Mouse (Mus musculus) brain, adult 2 months (tissue): ENCODE results near the gene Dpp4.
A peak's percentile ranks its signal among the peaks of the same experiment; 100 is the strongest.

Source experiments
- DNase-seq: peaks from one replicate; pipeline ENCODE4 v3.0.0; 2011; ENCODE audit warnings: low read depth, low spot score

The Dpp4 gene

DNA sequence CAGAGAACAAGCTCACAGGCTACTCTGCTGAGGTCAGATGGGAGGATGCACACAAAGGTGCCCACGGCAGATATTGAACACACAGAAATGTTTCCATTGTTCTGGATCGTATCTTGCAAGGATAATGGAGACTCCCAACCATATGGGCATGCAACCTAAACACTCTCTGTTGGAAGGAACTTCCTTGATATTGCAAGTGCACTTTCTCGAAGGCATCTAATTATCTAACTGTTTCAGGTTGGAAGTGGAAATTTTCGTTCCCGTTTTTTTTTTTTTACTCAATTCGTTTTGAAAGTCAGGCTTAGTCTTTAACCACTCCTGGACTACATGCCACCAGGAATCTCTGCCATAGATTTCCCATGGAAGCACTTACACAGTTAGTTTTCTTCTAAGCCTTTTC, 51.2 kb downstream of the Dpp4 start:
- no peak for DNase-seq

DNA sequence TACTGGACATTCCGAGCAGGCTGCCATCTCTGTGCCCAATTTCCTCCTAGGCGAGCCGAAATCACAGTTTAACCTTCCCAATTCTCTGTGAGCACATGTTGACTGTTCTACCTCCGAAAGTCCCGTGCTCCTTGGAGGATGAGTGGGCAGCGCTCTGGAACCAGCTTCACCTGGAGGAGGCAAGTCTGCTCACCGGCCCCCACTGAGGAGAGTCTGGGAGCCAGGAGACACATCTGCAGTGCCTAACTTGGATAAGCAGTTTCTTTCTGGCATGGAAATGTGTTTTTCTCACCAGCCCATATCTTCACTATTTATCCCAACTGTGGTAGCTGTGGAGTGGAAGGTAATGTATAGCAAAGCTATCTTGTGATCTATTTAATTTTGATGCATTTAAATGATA, 54.8 kb downstream of the Dpp4 start:
- DNase-seq = peak; percentile 76

- no peak for DNase-seq
Observed at GRCm38 (mm10) chr2:62356606-62357005, 55.4 kb downstream of the Dpp4 start.

DNA sequence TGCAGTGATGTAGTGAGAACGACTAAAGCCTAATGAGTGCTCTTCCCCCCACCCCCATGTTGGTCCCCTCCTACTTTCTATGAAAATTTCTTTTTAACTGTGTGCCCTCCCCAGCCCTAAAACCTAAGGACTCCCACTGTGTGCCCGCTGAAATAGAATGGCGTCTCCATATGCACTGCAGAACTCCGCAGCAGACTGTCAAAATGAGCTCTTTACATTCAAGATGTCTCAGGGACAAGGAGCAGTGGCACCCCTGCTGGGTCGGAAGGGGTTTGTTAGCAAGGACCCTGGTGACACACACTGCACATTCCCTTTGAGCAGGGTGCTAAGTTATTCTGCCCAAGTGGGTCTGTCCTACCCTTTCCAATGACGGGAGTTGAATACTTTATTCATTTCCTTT, 56.3 kb downstream of the Dpp4 start:
- no peak for DNase-seq

- no peak for DNase-seq
Observed at GRCm38 (mm10) chr2:62352035-62352434, 60.0 kb downstream of the Dpp4 start.

DNA sequence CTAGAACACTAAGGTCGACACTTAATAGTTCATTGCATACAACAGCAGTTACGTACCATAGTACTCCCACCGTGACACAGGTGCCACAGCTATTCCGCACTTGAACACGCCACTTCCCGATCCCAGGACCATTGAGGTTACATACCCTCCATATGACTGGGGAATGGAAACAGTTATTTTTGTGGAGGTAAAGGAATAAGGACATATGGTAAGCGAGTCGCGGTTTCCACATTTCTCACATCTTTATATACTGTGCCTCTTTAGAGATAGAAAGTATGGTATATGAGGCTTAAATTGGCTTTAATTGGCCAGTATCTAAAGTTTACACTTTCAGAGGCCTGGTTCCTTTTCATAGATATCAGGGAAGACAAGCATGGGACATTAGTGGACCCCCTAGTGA, 64.3 kb downstream of the Dpp4 start:
- DNase-seq = no peak

GRCm38 (mm10) chr2:62346771-62347170, 65.3 kb downstream of the Dpp4 start:
- no peak for DNase-seq

GRCm38 (mm10) chr2:62344367-62344766, 67.7 kb downstream of the Dpp4 start:
- DNase-seq = no peak

DNA sequence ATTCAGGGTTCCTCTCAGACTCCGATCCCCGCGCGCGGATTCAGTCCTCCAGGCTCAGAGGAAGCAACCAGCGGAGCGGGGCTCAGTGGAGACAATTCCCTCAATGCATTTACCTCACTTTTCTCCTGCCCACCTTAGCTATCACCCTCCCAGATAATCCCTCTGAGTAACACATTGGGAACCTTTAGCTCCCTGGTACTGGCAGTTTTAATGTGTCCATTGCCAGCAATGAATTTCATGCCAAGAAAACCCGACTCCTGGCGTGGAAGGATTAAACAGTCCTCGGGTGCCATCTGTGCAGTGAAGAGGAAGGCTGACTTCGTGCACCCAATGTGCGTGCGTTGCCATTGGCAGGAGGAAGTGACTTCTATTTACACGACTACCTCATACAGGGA, 70.3 kb downstream of the Dpp4 start:
- DNase-seq = peak; percentile 85

DNA sequence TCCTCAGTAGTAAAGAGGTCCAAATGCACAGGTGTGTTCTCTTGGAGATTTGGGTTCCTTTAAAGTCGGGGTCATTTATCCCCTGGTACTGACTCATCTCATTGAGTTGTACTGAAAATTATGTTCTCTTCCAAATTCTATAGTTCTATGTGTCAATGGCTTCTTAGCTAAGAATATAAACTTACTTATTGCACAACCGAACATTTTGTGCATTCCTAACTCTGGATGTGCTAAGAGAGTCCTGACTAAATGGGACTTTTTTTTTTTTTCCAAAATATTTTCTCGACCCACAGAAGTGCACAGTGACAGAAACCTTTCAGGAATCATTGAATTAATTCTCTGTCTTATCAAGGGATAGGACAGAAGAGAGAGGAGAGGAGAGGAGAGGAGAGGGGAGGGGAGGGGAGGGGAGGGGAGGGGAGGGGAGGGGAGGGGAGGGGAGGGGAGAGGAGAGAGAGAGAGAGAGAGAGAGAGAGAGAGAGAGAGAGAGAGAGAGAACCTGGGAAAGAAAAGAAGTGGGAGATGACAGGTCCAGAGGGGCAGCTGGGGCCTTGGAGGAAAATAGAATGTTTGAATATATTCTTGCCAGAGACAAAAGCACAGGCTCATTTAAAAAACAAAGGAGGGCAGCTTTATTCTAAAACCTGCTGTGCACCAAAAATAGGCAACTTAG, 70.8 kb downstream of the Dpp4 start:
- DNase-seq = no peak

GRCm38 (mm10) chr2:62339222-62339944, 72.6 kb downstream of the Dpp4 start:
- peak; percentile 63 for DNase-seq

DNA sequence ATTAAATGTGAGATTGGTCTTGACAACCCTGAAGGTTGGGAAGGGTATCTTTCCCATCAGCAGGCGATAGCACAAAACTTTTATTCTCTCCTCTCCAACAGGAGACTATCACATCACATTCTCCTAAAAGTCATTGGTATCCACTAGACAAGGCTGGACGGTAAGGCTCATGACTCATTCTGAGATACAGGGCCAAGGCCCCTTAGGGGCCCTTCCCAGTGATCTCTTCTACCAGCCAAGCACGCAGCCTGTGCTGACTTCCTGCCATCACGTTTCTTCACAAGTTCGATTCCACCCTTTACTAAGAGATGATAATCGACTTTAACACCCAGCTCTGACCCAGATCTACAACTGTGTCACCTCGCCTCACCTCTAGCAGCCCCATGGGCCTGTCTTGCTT, 74.9 kb downstream of the Dpp4 start:
- DNase-seq = no peak

DNA sequence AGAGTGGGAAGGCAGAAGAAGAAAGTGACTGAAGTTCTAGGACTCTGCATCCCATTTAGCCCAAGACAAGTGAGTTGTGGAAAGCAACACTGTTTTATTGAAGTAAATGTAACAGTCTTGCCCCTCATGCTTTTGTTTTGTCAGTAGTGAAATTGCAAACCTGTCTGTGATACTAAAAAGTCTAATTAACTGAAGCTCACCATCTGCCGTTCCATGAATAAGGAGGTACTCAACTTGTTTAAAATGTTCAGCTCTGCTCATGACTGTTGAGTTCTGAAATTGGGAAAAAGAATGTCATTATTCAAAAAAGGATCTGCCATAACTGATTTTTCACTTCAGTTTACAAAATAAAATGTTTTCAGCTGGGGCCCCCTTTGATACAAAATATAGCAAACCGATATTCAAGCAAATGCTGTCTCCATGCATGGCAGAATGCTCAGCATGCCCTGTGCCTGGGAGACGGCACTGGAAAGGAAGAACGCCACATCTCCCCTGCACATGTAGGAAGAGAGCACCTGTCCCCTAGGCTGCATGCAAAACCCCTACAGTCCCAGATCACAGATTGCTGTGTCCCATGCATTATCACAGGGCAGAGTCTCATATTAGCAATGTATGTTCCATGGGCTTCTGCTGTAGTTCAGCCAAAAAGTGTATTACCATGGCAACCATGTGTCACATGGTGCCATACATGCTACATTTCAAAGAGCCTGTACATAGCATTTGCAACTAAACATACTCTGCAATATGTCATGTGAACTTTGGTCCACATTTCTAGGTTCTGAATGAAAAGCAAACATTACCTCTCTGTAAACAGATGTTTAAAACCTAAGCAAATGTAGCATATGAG, 77.4 kb downstream of the Dpp4 start:
- peak; percentile 56 for DNase-seq

DNA sequence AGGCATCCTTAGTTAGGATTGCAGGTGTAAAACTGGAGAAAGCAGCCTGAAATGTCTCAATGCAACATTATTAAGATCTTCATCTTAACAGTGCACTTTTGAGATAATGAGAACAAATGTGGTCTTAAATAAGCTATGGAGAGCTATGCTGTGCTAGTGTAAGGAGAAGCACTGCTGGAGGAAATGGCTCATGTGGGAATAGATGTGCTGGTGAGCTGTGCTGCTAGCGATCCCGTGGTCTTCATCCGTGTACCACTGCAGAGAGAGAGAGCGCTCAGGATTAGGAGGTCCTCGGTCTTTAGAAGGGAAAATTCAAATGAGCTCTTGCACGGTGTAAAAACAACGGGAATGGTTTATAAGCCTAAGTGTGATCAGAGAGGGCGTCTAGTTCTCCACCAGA, 79.6 kb downstream of the Dpp4 start:
- no peak for DNase-seq

DNA sequence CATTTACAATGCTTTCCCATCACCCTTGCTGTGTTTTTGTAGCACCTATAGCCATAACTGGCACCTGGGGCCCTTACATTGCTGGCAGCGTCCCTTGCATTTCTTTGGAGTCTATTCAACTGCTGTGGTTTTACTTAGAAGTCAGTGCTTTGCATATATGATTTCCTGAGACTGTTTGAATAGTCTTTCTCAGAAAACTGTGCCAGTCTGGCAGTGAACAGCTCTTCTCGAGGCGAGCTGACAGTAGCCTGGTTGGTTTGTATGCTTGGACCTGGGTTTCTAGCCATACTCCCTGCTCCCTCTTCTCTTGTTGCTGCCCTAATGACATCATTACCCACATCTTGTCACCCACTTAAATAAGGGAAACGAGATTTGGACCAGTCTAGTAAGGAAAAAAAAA, 80.1 kb downstream of the Dpp4 start:
- DNase-seq = peak; percentile 41

- no peak for DNase-seq
Observed at GRCm38 (mm10) chr2:62325388-62325787, 86.6 kb downstream of the Dpp4 start.

GRCm38 (mm10) chr2:62323078-62323637, 88.9 kb downstream of the Dpp4 start:
- DNase-seq = peak; percentile 88

- no peak for DNase-seq
Observed at GRCm38 (mm10) chr2:62319489-62319888, 92.5 kb downstream of the Dpp4 start.

GRCm38 (mm10) chr2:62316930-62317329, 95.1 kb downstream of the Dpp4 start:
- DNase-seq = no peak

GRCm38 (mm10) chr2:62307477-62307876, 104.6 kb downstream of the Dpp4 start:
- peak; percentile 25 for DNase-seq

DNA sequence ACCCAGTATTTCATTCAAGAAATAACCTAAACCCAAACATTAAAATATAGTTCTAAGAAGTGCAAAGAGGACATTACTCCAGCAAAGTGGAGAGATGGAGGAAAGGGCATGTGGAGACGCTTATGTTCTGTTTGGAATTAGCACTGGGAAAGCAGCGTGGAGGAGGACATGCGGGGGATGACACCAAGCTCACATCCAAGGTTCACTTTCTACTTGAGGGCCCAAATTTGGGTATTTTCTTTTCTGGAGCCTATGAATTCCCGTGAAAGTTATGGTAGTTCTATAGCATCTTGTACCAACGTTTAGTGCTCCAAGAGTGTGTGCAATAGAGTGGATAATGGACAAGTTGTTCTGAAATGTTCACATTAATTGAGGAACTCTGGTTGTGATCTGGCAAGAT, 105.1 kb downstream of the Dpp4 start:
- peak; percentile 55 for DNase-seq

DNA sequence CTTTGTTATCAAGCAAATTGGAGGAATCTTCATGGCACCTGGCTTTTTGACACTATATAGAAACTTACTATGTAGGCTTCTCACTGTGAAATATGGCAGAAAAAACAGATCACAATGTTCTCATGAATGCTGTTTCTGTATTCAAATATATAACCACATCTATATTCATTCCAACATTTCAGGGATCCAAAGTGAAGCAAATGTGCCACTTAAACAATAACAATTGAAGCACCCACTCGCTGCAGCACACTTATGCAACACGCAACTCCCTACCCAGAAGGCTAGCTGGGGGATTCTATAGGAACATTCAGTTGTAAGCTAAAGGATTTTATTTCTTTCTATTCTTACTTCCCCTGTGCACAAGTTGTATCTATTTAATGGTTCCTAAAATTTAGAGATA, 110.3 kb downstream of the Dpp4 start:
- peak; percentile 73 for DNase-seq
